Mouse (Mus musculus) bone marrow macrophage, adult 2 months (primary cell): ENCODE results near the gene Zcchc17. TPM values are rescaled to one million over a fixed set of nuclear protein-coding genes. Genes with fewer than 3 reads are reported as not detected.

Experiments used
- H3K27ac ChIP-seq: 2 replicates; pipeline ENCODE4 v1.5.1; 2012; ENCODE audit warnings: low read depth, low read length; ENCODE audit not compliant: insufficient read depth
- H3K4me1 ChIP-seq: 2 replicates; pipeline ENCODE4 v1.6.1; 2012; ENCODE audit warnings: low read length; ENCODE audit not compliant: control insufficient read depth, insufficient read depth
- H3K4me3 ChIP-seq: 2 replicates; pipeline ENCODE4 v1.5.1; 2012; ENCODE audit warnings: mild to moderate bottlenecking, low read length, moderate library complexity; ENCODE audit not compliant: insufficient read depth
- CTCF ChIP-seq: IDR thresholded peaks from 2 replicates; pipeline ENCODE4 v1.5.1; 2012; ENCODE audit warnings: low read depth, mild to moderate bottlenecking, low read length, moderate library complexity
- POLR2A ChIP-seq: IDR thresholded peaks from 2 replicates; pipeline ENCODE4 v1.6.1; 2012; ENCODE audit warnings: mild to moderate bottlenecking, low read depth, low read length, borderline replicate concordance
- polyA plus RNA-seq: library from polyadenylated mRNA; stranded (reverse); fragments of >200 nt; gene quantifications from 2 replicates; pipeline ENCODE4 v1.2.4, GENCODE M21; 2012; ENCODE audit not compliant: missing spikeins, insufficient read depth, insufficient read length

The Zcchc17 gene
- polyA plus RNA-seq, 1 experiment, result 40.5 TPM

- TF ChIP-seq POLR2A (no peak), CTCF (no peak)
- Histone ChIP-seq H3K4me3 (no peak overlapping the region), H3K27ac (no peak overlapping the region), H3K4me1 (peaks cover 19% of the 10 kb centered on the region)
Measured at GRCm38 (mm10) chr4:130321640-130322039, 38.1 kb downstream of the Zcchc17 start.

GRCm38 (mm10) chr4:130319564-130319963, 40.2 kb downstream of the Zcchc17 start:
- peaks cover 33% of the 10 kb centered on the region for H3K4me1 ChIP-seq
- no peak overlapping the region for H3K4me3 ChIP-seq
- TF ChIP-seq POLR2A (no peak), CTCF (no peak)
- H3K27ac ChIP-seq, result no peak overlapping the region

DNA sequence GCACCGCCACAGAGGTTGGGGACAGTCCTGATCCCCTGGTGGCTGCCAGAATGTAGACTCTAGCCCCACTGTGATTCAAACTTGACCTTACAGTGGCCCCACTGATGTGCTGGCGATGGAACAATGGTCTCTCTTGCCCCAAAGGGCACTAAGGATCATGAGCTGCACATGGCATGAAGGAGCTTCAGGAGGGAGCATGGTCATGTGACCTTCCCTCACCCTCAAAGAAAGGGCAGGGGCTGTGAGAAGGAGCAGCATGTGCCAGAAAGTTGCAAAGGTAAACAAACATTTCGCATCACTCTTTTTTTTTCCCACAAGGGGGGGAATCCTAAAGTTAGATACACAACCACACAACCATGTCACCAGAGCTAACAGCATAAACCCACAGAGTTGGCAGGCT, 41.6 kb downstream of the Zcchc17 start:
- Histone ChIP-seq H3K4me1 (peaks cover 24% of the 10 kb centered on the region), H3K27ac (no peak overlapping the region), H3K4me3 (no peak overlapping the region)
- no peak for TF ChIP-seq POLR2A
- no peak for TF ChIP-seq CTCF

- Histone ChIP-seq H3K4me1 (peaks cover 20% of the 10 kb centered on the region), H3K4me3 (no peak overlapping the region), H3K27ac (peak overlapping the region; percentile 30)
- TF ChIP-seq POLR2A (no peak), CTCF (no peak)
Measured at GRCm38 (mm10) chr4:130316691-130317090, 43.1 kb downstream of the Zcchc17 start.

GRCm38 (mm10) chr4:130315771-130316527, 43.8 kb downstream of the Zcchc17 start:
- no peak overlapping the region for H3K4me3 ChIP-seq
- no peak for TF ChIP-seq CTCF
- TF ChIP-seq POLR2A, result no peak
- peaks cover 20% of the 10 kb centered on the region for H3K4me1 ChIP-seq
- peak overlapping the region; percentile 39 for H3K27ac ChIP-seq

DNA sequence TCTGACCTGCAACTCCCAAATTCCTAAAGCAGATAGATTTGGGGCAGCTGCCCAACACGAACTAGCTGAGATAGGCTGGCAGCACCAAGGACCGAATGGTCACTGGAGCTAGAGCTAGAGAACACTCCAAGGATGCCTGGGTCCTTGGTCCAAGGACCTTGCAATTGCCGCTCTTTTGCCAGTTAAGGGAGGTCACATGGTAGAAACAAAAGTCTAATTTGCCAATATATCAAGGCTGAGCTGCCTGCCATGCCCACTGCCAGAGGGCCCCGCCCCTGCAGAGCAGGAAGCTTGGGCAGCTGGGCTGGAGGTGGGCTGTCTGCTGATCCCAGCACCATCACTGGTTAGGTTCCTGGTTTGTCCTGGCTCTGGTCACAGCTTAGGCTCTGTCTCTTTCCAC, 46.2 kb downstream of the Zcchc17 start:
- no peak for TF ChIP-seq POLR2A
- no peak overlapping the region for H3K4me3 ChIP-seq
- no peak overlapping the region for H3K27ac ChIP-seq
- H3K4me1 ChIP-seq, result peaks cover 20% of the 10 kb centered on the region

- TF ChIP-seq CTCF (no peak), POLR2A (no peak)
- Histone ChIP-seq H3K4me1 (peaks cover 24% of the 10 kb centered on the region), H3K4me3 (no peak overlapping the region), H3K27ac (no peak overlapping the region)
Measured at GRCm38 (mm10) chr4:130312526-130312925, 47.2 kb downstream of the Zcchc17 start.

- no peak overlapping the region for H3K27ac ChIP-seq
- no peak for TF ChIP-seq CTCF
- H3K4me3 ChIP-seq, result peak overlapping the region; percentile 61
- peaks cover 4% of the 10 kb centered on the region; the same call in 1 of the 2 replicates for H3K4me1 ChIP-seq
Measured at GRCm38 (mm10) chr4:130309254-130309653, 50.5 kb downstream of the Zcchc17 start.

- H3K4me1 ChIP-seq, result peaks cover 4% of the 10 kb centered on the region; the same call in 1 of the 2 replicates
- TF ChIP-seq CTCF (no peak), POLR2A (no peak)
- H3K4me3 ChIP-seq, result peak within 1 kb of the TSS; percentile 61
- no peak within 1 kb of the TSS for H3K27ac ChIP-seq
Measured at GRCm38 (mm10) chr4:130308231-130309081, 51.3 kb downstream of the Zcchc17 start, which contains the start of the genes Fabp3 and Gm10570. Gene Fabp3 (plus strand): TSS chr4:130308595. Gene Gm10570 (minus strand): TSS chr4:130308674.

DNA sequence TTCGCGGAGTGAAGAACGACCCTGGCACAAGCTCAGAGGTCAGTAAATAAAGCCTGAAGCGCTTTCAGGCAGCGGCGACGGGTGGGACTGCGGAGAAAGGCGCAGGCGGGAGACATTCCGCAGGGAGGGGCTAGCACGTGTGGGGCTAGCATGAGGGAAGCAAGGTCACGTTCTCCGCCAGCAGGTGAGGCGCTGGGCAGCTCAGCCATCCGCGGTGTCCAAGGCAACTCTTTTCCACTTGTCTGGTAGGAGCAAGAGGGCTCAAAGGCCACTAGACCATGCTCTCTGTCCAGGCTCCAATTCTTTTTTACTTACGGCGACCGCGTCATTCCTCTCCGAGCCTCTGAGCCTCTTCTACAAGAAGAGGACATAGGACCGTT, 51.9 kb downstream of the Zcchc17 start:
- Histone ChIP-seq H3K27ac (no peak overlapping the region), H3K4me3 (peak overlapping the region; percentile 61), H3K4me1 (peaks cover 4% of the 10 kb centered on the region; the same call in 1 of the 2 replicates)
- TF ChIP-seq CTCF (no peak), POLR2A (no peak)
